Mouse (Mus musculus) left cerebral cortex, adult 2 months (tissue): Measurements from ENCODE around the gene Slc35a3. TPM values are rescaled to one million over a fixed set of nuclear protein-coding genes. Genes with fewer than 3 reads are reported as not detected.
A peak's percentile ranks its signal among the peaks of the same experiment; 100 is the strongest.
"Not testable (repeated sequence)": the region's sequence is repeated elsewhere in the genome, so short reads cannot be mapped to it uniquely, and the experiment has no call there.

Experiments
- DNase-seq, 2 experiments: peaks; one replicate each; pipeline ENCODE4 v3.0.0; 2021 to 2022; ENCODE audit warnings: low spot score in 2 of 2, mixed read lengths in 1 of 2; ENCODE audit errors: extremely low spot score in 1 of 2
- H3K27ac ChIP-seq: fragments of 200-600 bp; 2 replicates; pipeline ENCODE4 v1.8.1; 2022
- H3K4me3 ChIP-seq: fragments of 200-600 bp; 2 replicates; pipeline ENCODE4 v1.8.1; 2022
- CTCF ChIP-seq: fragments of 200-600 bp; IDR thresholded peaks from 2 replicates; pipeline ENCODE4 v1.8.1; 2022; ENCODE audit warnings: antibody characterized with exemption, mild to moderate bottlenecking, moderate library complexity
- intact Hi-C: fragments of 180-260 bp; cut with DNase I; formaldehyde crosslinking; loops from one replicate; pipeline ENCODE4 v1.15.1; 2025
- total RNA-seq, 2 experiments: library from RNA; stranded (reverse); gene quantifications; 2 replicates each; pipeline ENCODE4 v1.2.3; 2021

Gene Slc35a3
- total RNA-seq, 2 experiments from 2014 or later = 15.7 to 17.7 TPM

DNA sequence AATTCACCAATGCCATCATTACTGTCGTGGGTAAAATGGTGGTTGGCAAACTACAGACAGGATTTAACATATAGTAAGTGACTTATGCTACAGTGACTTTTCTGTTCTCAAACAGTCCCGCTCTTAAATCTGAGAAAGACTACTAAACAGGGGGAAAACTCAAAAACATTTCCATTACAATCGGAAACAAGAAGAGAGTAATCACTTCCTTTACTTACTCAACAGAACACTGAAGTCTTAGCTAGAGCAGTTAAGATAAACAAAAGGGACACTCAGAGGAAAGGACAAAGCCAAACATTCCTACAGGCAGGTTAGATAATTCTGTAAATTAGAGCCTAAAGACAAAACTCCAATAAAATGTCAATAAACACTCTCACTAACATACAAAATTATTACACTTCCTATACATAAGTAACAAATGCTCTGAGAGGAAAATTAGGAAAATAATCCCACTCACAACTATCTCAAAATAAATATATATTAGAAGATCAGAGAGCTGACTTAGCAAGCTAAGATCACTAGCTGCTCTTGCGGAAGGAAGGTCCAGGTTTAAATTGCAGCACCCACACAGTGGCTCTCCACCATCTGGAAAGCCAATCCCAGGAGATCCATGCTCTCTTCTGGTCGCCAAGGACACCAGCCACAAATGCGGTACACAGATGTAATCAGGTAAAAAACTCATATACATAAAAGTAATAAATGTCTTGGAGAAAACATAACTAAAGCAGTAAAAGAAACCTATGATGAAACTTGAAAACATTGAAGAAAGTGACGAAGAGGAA lies 56.3 kb downstream of the Slc35a3 start:
- no peak for TF ChIP-seq CTCF
- DNase-seq = no peak
- H3K4me3 ChIP-seq = no peak overlapping the region
- intact Hi-C loops = loop anchor here (10.0 kb wide), 1 partner anchor 142 kb away; the partner anchor contains the start of gene Dbt
- H3K27ac ChIP-seq = no peak overlapping the region

DNA sequence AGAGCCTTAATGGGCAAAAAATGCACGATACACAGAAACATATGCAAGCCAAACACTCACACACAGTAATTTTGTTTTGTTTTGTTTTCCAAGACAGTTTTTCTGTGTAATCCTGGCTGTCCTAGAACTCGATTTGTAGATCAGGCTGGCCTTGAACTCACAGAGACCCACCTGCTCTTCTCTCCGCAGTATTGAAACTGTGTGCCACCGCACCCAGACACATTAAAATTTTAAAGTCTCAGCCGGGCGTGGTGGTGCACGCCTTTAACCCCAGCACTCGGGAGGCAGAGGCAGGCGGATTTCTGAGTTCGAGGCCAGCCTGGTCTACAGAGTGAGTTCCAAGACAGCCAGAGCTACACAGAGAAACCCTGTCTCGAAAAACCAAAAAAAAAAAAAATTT lies 58.6 kb downstream of the Slc35a3 start:
- H3K27ac ChIP-seq, DNase-seq, H3K4me3 ChIP-seq: not testable (repeated sequence)
- intact Hi-C loops = loop anchor here (10.0 kb wide), 1 partner anchor 139 kb away; the partner anchor contains the start of gene Dbt

DNA sequence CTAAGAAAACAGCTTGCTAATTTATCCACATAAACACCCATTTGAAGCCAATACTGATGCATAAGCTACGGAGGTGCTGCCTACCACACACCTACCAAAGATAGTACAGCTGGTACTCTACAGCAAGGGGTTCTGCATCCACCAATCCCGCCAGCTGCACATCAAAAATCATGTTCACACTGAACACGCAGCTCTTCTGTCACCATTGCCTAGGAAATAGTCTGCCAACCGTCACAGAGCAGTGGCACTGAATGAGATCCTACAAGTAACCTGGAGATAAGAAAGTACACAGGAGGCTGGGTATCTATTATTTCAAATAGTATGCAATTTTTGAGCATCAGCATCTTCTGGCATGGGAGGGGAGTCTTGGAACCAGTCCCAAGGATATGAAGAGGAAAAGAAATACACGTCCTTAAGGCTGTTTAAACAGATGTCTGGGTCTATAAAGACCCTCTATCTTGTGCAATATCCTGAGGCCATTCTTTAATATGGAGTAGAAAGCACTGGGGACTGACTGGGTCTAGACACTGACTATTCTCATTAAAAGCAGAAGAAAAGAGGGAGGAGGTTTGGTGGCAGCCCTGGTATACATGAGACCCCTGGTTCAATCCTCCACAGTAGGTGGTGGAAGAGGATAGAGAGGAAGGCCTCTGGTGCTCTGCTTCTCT lies 59.2 kb downstream of the Slc35a3 start:
- intact Hi-C loops = loop anchor here (10.0 kb wide), 1 partner anchor 139 kb away; the partner anchor contains the start of gene Dbt
- DNase-seq = no peak
- no peak for TF ChIP-seq CTCF
- Histone ChIP-seq H3K27ac (peak overlapping the region; percentile 13; the same call in 1 of the 2 replicates), H3K4me3 (no peak overlapping the region)

DNA sequence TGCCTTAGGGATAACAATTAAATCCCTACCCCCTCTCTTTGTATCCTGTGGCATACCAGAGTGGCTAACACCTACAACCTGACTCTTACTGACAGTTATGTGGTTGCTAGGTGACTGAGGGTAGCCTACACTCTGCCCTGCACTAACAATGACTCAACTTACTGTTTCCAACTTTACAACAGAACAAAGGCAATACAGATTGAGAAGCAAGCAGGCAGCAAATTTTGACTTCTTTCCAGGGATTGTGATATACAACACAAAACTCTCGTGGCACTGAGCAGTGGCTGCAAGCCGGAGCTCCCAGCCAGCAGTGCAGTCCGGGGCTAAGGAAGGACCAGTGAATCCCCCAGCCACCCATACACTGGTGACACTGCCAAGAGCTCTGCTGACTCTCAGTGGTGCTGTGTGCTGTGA lies 60.6 kb downstream of the Slc35a3 start:
- Histone ChIP-seq H3K27ac (no peak overlapping the region), H3K4me3 (no peak overlapping the region)
- intact Hi-C loops = loop anchor here (10.0 kb wide), 1 partner anchor 137 kb away; the partner anchor contains the start of gene Dbt
- DNase-seq = no peak
- no peak for TF ChIP-seq CTCF

DNA sequence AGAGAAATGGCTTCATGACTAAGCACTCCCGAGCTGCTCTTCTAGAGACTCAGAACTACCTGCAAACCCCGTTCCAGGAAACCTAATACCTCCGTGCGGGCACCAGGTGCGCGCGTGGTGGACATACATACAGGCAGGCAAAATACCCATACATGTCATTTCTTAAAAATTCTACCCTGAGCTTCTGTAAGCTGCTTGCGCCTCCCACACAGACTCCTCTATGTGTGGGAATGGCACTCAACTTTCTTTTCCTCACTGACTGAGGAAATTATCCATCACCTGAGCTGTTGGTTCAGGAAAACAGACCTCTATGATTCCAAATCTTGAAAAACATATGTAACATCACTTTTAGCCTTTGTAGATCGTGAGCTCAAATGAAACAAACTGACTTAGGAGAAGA lies 61.9 kb downstream of the Slc35a3 start:
- Histone ChIP-seq H3K27ac (no peak overlapping the region), H3K4me3 (no peak overlapping the region)
- no peak for TF ChIP-seq CTCF
- intact Hi-C loops = loop anchor here (10.0 kb wide), 1 partner anchor 136 kb away; the partner anchor contains the start of gene Dbt
- DNase-seq = no peak

DNA sequence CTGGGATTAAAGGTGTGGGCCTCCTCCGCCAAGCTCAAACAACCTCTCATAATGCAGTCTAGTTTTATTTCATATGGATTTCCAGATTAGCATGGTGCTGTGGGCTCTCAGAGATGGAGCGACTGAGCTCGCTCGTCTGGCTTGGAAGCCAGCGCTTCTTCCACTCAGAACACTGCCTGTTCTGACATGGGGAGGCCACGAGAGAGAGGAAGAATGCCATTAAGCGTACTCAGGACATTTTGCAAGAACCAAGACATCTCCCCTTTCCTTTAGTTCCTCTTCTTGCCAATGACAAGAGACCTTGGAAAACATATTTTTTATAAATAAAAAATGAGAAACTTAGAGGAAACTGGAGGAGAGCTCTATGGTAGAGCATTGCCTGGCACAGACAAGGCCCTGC lies 63.8 kb downstream of the Slc35a3 start:
- H3K27ac ChIP-seq = no peak overlapping the region
- DNase-seq = no peak

DNA sequence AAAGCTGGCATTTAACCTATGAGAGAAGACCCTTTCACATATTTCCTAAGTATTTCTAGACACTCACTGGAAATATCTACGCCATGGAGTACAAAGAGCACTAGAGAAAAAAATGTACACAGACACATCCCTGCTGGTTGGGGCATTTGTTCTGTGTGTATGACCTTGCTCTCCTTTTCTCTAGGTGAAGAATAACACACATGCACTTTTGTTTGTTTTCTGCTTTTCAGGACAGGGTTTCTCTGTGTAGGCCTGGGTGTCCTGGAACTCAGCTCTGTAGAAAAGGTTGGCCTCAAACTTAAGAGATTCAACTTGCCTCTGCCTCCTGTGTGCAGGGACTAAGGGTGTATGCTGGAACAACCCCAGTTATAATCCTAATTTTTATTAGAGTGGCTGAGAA lies 66.2 kb downstream of the Slc35a3 start:
- DNase-seq = no peak
- no peak overlapping the region for H3K4me3 ChIP-seq
- intact Hi-C loops = no loop called here
- no peak overlapping the region for H3K27ac ChIP-seq
- no peak for TF ChIP-seq CTCF

More for the DNA sequence above, 63.8 kb downstream of the Slc35a3 start:
- no peak overlapping the region for H3K4me3 ChIP-seq
- intact Hi-C loops = no loop called here
- TF ChIP-seq CTCF = no peak

DNA sequence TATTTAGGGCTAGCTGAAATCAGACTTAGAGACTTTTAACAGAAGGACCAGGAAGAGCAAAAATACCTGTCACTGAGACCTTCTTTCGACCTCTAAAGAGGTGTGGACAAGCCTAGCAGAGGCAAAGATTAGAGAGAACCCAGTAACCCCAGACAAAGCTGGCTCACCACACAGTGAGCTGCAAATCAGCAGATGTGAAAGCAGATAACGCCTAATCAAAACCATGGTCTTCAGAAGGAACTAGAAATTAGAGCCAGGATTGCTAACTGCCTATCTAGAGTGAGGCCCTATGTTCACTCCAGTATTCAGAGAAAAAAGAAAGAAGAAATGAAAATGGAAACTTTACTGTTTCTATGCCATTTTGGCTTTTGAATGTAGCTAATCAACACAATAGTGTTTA lies 70.3 kb downstream of the Slc35a3 start:
- Histone ChIP-seq H3K27ac (no peak overlapping the region), H3K4me3 (no peak overlapping the region)
- no peak for DNase-seq
- TF ChIP-seq CTCF = no peak
- intact Hi-C loops = no loop called here

DNA sequence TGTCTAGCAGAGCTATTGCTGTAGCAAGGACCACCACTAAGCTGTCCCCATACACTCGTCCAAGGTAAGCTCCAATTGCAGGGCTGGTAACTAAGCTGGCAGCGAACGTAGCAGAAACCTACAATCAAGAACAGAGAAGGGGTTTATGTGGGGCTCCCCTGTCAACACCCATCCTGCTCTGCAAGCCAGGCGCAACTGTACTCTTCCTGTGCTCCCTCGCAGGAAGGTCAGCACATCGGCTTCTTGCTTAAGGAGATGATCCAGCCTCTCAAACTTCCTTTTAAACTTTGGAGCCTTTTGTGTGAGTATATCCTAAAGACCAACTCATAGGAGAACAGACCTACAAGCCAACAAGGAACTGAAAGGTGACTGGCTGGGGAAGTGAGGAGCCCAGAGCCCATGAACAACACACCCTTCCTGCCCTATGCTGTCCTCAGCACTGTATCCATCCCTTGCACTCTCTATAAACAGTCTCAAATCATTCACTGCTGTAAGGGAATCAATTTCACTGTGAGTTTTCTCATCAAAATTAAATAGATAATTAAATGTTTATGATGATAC lies 70.7 kb downstream of the Slc35a3 start:
- Histone ChIP-seq H3K27ac (no peak overlapping the region), H3K4me3 (no peak overlapping the region)
- intact Hi-C loops = no loop called here
- no peak for DNase-seq
- no peak for TF ChIP-seq CTCF

DNA sequence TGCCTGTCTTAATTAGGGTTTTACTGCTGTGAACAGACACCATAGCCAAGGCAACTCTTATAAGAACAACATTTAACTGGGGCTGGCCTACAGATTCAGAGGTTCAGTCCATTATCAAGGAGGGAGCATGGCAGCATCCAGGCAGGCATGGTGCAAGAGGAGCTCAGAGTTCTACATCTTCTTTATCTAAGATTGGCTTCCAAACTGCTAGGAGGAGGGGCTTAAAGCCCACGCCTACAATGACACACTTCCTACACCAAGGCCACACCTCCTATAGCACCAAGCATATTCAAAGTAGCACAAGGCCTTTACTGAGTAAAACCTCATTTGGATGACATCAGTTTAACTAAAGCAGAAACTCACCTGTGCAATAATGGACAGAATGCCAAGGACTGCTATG lies 72.6 kb downstream of the Slc35a3 start:
- Histone ChIP-seq H3K27ac (no peak overlapping the region), H3K4me3 (no peak overlapping the region)
- no peak for DNase-seq
- intact Hi-C loops = no loop called here
- no peak for TF ChIP-seq CTCF

DNA sequence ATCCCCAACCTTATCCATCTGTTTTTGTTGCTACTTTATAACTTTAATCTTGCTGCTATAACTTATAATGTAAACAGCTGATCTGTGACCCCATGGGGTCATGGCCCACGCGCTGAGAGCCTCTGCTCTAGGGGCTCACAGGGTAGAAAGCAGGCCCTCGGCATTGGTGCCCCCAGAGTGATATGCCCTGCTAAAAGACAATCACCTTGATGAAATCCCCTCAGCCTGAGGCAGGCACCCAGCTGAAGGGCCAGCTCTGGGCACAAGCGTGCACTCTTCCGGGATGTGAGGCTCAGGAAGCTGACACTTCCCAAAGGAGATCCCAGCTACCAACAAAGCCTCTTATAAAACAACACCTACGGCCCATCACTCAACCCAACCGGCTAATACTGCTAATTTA lies 74.1 kb downstream of the Slc35a3 start:
- intact Hi-C loops = no loop called here
- Histone ChIP-seq H3K4me3 (no peak overlapping the region), H3K27ac (peak overlapping the region; percentile 26; the same call in 1 of the 2 replicates)
- no peak for TF ChIP-seq CTCF
- no peak for DNase-seq

DNA sequence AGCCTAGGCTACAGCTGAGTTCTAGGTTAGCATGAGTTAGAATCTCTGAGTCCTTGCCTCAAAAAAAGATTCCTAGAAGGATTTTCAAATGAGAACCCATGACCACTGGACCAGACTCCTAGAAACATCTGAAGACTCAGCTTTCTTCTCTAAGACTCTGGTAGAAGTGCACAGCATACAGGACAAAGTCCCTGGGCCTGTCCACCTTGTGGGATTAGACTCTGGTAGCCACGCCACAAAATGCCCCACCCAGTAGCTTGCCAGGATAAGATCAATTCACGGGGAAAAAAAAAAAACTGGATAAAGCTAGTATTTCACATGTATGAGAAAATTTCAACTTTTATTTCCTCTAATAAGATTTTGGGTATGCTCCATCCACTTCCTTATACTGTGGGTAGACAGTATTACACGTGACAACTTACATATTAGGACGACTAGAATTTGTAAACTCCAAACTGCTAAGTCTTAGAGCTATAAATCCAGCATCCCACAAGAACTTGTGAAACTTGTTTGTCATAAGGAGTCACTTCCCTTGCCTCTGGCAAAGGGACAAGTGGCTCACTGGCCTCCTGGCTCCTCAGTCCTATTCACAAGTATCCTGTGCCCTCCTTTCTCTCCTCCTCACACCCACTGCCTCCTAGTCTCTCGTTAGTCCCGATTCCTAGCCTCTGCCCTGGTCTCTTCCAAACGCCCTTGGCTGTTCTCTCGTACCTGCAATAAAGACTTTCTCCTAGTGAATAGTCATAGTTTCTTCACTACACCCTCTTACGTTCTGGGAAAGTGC lies 74.7 kb downstream of the Slc35a3 start:
- intact Hi-C loops = no loop called here
- Histone ChIP-seq H3K4me3 (no peak overlapping the region), H3K27ac (peak overlapping the region; percentile 26; the same call in 1 of the 2 replicates)
- no peak for TF ChIP-seq CTCF
- no peak for DNase-seq
